Mouse (Mus musculus): ENCODE data around the gene Caln1.

Caln1 gene

GRCm38 (mm10) chr5:130699476-130699875, 330.2 kb downstream of the Caln1 start:
- DNase-seq (ENCODE audit: low spot score) = no peak

DNA sequence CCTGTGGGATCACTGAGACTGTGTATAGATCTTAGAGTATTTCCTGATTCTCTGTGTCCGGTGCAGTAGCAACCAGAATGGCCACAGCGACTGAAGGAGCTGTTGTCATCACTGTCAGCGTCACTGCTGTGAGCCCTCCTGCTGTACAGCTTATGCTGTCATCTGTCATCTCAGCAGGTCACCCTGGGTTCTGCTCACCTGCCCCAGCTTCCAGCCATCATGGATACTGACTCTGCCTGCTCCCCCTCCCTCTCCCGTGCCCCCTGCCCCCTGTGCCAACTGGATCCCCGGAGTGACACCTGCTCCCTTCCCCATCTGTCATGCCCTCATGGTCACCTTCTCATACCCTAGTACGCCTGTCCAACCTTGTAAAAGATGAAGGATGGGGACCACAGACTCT, 332.5 kb downstream of the Caln1 start:
- no peak for DNase-seq (ENCODE audit: low spot score)

DNA sequence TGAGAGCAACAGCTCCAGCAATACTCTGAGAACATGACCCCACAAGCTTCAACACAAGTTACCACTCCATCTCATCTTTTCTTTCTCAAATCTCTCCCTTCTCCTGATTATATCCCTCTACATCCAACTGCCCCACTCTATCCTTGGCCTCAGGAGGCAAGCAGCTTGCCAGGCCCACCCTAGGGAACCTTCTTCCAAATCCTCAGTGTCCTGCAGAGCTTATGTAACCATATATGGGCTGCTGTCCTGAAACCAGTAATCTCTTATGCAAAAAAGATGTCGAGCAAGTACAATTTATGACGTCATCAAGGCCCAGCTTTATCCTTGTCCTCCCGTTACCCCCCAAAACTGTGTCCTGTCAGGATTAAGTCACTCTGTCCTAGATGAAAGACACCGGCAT, 333.1 kb downstream of the Caln1 start:
- DNase-seq (ENCODE audit: low spot score) = no peak

- DNase-seq (ENCODE audit: low spot score) = no peak
Measured at GRCm38 (mm10) chr5:130704866-130705265, 335.6 kb downstream of the Caln1 start.

GRCm38 (mm10) chr5:130706202-130706855, 337.1 kb downstream of the Caln1 start:
- no peak for DNase-seq (ENCODE audit: low spot score)

DNA sequence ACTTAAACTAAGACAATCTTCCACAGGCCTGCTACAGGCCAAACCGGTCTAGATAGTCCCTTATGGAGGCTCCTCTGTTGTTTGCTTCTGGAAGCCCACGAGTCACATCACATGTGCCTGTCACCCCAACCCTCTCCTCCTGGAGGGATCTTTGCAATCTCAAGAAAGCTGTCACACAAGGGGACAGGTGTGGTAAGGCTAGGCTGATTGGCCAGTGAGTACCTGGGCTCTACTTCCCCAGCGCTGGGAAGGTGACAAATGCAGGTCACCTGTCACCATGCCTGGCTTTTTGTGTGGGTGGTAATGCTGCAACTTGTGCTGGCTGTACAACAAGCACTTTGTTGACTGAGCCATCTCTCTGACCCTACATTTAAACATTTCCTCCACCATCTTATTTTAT, 338.5 kb downstream of the Caln1 start:
- DNase-seq (ENCODE audit: low spot score) = no peak

- DNase-seq (ENCODE audit: low spot score) = no peak
Measured at GRCm38 (mm10) chr5:130708616-130709015, 339.4 kb downstream of the Caln1 start.

- no peak for DNase-seq (ENCODE audit: low spot score)
Measured at GRCm38 (mm10) chr5:130711643-130712042, 342.4 kb downstream of the Caln1 start.

DNA sequence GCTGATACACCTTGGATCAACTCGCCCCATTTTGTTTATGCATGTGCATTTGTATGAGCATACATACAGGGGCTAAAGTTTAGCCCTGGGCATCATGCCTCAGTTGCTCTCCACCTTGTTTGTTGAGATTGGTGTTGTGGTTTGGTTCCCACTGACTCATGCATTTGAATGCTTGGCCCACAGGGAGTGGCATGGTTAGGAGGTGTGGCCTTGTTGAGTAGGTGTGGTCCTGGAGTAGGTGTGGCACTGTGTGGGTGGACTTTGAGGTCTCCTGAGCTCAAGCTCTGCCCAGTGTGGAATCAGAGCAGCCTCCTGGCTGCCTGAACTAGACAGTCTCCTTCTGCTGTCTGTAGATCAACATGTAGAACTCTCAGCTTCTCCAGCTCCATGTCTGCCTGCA, 343.0 kb downstream of the Caln1 start:
- no peak for DNase-seq (ENCODE audit: low spot score)

- peak; percentile 10 for DNase-seq (ENCODE audit: low spot score)
Measured at GRCm38 (mm10) chr5:130715181-130715580, 345.9 kb downstream of the Caln1 start.

DNA sequence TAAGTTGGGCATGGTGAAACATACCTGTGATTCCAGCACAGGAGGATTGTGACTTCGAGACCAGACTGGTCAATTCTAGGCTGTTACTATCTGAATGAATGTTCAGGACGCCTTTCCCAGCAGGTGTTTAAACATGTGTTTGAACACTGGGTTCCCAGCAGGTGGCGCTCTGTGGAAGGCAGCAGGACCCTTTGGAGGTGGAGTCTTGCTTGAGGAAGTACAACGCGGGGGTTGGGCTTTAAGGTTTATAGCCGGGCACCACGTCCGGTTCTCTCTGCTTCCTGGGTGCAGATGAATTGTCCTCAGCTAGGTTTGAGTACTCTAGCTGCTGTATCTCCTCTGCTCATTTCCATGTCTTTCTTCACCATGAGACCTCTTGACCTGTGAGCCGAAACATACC, 349.1 kb downstream of the Caln1 start:
- DNase-seq (ENCODE audit: low spot score) = no peak

- no peak for DNase-seq (ENCODE audit: low spot score)
Measured at GRCm38 (mm10) chr5:130742171-130742570, 372.9 kb downstream of the Caln1 start.

DNA sequence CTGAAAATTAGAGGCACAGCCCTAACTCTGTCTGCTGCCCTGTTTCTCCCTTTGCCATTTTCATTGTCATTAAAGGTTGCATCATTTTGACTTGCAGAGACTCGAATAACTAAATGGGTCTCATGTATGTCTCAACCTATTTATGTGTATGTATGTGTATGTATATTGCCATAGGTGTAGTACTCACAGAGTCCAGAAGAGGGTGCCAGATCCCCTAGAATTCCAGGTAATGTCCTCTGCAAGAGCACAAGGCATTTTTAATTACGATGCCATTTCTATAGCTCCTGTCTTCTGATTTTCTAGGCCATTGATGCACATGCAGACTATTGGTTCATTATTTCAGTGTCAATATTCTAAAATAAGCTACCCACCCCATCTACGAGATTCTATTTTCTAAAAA, 388.3 kb downstream of the Caln1 start:
- DNase-seq (ENCODE audit: low spot score) = no peak

DNA sequence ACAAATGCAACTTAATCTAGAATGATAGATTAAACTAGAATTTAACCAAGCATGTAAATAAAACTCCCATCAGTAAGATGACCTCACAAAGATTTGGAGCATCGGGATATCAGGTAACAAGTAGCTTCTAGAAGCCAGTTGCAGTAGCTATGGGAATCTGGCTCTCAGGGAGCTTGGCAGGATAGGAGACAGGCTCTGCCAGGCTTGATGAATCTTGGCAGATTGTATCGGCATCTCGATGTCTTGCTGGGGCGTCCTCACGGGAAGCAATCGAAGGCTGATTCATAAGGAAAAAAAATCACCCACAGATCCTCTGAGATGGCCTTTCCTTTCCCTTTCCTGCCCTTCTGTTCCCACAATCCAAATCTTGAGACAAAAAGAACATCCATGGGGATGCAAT, 396.5 kb downstream of the Caln1 start:
- DNase-seq (ENCODE audit: low spot score) = peak; percentile 36

DNA sequence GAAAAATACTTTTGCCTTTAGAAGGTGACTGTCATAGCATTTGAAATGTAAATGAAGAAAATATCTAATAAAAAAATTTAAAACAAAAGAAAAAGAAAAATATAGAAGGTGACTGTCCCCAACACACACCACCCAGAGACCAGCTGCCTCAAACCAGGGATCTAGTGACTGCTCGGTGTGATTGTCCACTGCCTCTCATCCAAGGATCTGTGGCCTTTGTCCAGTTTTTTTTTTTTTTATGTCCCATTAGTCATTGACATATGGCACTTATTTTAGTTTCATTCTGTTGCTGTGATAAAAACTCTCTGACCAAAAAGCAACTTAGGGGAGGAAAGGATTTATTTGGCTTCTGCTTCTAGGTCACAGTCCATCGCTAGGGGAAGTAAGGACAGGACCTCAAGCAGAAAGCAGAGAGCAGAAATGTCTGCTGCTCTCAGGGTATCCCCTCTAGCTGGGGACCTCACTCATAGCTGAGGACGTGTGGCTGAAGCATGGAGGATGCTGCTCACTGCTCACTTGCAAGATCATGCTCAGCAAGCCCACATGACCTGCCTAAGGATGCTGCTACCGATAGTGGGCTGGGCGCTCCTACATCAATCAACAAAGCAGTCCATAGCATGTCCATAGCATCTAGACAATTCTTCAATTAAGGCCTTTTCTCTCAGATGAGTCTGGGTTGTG, 401.9 kb downstream of the Caln1 start:
- DNase-seq (ENCODE audit: low spot score) = no peak

GRCm38 (mm10) chr5:130772491-130772890, 403.2 kb downstream of the Caln1 start:
- no peak for DNase-seq (ENCODE audit: low spot score)

DNA sequence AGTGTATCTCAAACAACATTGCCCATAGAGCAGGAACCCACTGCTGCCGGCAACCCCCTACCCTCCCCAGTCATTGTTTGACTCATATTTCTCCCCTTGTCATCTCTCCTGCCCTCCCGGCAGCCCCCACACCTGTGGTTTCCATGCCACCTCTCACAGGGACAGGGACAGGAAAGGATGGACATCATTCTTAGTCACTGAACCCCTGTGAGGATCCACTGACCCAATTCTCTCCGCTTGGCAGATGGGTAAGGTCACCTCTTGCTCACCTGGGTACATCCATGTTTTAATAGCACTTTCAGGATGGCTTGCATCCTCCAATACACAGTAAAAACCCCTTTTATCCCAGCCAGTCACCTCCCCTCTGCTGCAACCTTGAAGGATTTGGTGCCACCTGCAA, 405.7 kb downstream of the Caln1 start:
- no peak for DNase-seq (ENCODE audit: low spot score)

GRCm38 (mm10) chr5:130792755-130793452, 423.6 kb downstream of the Caln1 start:
- peak; percentile 55 for DNase-seq (ENCODE audit: low spot score)

DNA sequence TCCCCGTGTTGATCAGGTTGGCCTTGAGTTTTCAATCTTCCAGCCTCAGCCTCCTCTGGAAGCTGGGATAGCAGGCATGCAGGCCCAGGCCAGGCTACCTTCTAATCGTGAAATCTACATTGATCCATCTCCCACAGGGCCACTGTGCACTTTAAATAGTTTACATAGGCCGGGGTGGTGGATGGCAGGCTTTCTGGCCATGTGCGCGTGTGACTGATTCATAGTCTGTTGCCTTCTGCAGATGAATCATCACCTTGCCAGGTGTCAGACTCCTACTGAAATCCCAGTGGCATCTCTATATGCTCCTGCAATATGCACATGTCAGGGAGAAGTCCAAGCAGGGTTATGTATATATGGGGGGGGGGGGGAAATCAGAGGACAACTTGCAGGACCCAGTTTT, 428.5 kb downstream of the Caln1 start:
- DNase-seq (ENCODE audit: low spot score) = peak; percentile 40

- DNase-seq (ENCODE audit: low spot score) = no peak
Measured at GRCm38 (mm10) chr5:130810314-130810713, 441.1 kb downstream of the Caln1 start.

GRCm38 (mm10) chr5:130810846-130811245, 441.6 kb downstream of the Caln1 start:
- DNase-seq (ENCODE audit: low spot score) = no peak

DNA sequence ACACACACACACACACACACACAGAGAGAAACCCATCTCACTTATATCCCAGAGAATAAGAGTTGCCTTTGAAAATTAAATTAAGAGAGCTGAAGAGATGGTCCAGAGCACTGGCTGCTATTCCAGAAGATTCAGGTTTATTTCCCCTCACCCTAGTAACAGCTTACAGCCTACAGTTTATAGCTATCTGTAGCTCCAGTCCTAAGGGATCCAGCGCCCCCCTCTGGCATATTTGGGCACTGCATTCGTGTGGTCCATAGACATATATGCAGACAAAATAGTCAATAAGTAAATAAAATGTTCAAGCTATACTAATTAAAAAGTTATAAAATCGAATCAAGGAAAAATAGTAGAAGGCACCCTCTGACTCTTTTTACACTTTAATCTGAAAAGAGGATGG, 442.0 kb downstream of the Caln1 start:
- DNase-seq (ENCODE audit: low spot score) = peak; percentile 50

DNA sequence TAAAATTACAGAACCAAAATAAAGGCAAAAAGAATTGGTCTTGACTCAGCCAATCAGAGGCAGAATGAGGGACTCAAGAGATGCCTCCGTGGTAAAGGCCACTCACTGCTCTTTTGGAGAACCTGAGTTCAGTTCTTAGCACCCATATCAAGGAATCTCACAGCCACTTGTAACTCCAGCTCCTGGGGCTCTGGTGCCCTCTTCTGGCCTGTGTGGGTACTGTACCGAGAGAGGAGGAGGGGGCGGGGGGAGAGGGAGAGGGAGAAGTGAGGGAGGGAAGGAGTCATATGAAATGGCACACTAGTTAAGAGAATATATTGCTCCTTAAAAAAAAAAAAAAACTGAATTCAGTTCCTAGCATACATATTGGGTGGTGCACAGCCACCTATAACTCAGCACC, 442.7 kb downstream of the Caln1 start:
- DNase-seq (ENCODE audit: low spot score) = no peak

Measured in layer of hippocampus, adult 11-12 months (tissue).